17 mouse cellular contexts compared by ENCODE assay signal in genomic region chr5:142764306-142764705, GRCm38 (mm10). TPM values are rescaled to one million over a fixed set of nuclear protein-coding genes. Genes with fewer than 3 reads are reported as not detected.
DNase-seq lines count a peak whose midpoint lies in the region; ATAC-seq and TF ChIP-seq lines count a peak whose summit lies in the region.
"Had no signal": no experiment of that assay in that cellular context is flagged by ENCODE, and none has a peak within 500 bp of the region (broad histone marks: within the 10 kb centered on the region; RNA-seq: fewer than 3 reads in every experiment).

No protein-coding gene starts in this region.

- TF ChIP-seq CTCF in E14TG2a.4 (conservative IDR thresholded peaks at IDR 0.05; ENCODE audit: low read length) (no peak), ES-Bruce4 (IDR thresholded peaks at IDR 0.05; ENCODE audit: low read depth, low read length) (no peak)

- no peak overlapping the region for H3K27ac ChIP-seq in lung, embryonic 16.5 days (ENCODE audit: low read length)
- no peak overlapping the region for H3K27ac ChIP-seq in ES-Bruce4 (ENCODE audit: insufficient read depth, low read length)
- 0 out of 2 replicates have a peak overlapping the region, but pooled peaks have one; percentile 24 for H3K27ac ChIP-seq in forebrain, embryonic 14.5 days (ENCODE audit: low read depth, low read length)
- H3K27ac ChIP-seq: embryonic facial prominence, embryonic 12.5 days; liver, embryonic 15.5 days; neural tube, embryonic 13.5 days had no signal

- H3K4me3 ChIP-seq in lung, embryonic 16.5 days (ENCODE audit: low read length) = no peak overlapping the region
- H3K4me3 ChIP-seq in E14TG2a.4 (replicated peaks; ENCODE audit: low read length) = peak overlapping the region; percentile 75
- peak overlapping the region; percentile 19 for H3K4me3 ChIP-seq in ES-Bruce4 (ENCODE audit: low read depth, low read length)
- no peak overlapping the region for H3K4me3 ChIP-seq in forebrain, embryonic 14.5 days (ENCODE audit: low read depth, low read length)
- H3K4me3 ChIP-seq: embryonic facial prominence, embryonic 12.5 days; liver, embryonic 15.5 days; neural tube, embryonic 13.5 days had no signal

- TF ChIP-seq POLR2A in ES-Bruce4 (IDR thresholded peaks at IDR 0.05; ENCODE audit: insufficient read depth, low read length) = no peak

- H3K4me2 ChIP-seq in lung, embryonic 16.5 days (ENCODE audit: low read depth, low read length) = no peak overlapping the region
- no peak overlapping the region for H3K4me2 ChIP-seq in forebrain, embryonic 14.5 days (ENCODE audit: low read length)
- H3K4me2 ChIP-seq: embryonic facial prominence, embryonic 12.5 days; heart, embryonic 11.5 days; liver, embryonic 15.5 days; neural tube, embryonic 13.5 days had no signal

- no peak for DNase-seq in lung, adult 18-20 months
- no peak for DNase-seq in forebrain, embryonic 14.5 days (ENCODE audit: low spot score)
- DNase-seq in adrenal gland, adult 2 months = no peak
- no peak for DNase-seq in gastrocnemius, postnatal 14 days
- DNase-seq: cerebellum, postnatal 25 days; gastrocnemius, postnatal 25 days; kidney, adult 8-10 months; thymus, postnatal 36 days had no signal

- peaks cover 8% of the 10 kb centered on the region; the same call in 1 of the 2 replicates for H3K4me1 ChIP-seq in lung, embryonic 16.5 days (replicated peaks; ENCODE audit: control insufficient read depth, insufficient read depth, low read length)
- peaks cover 73% of the 10 kb centered on the region for H3K4me1 ChIP-seq in E14TG2a.4 (replicated peaks; ENCODE audit: low read depth, low read length)
- H3K4me1 ChIP-seq in ES-Bruce4 (ENCODE audit: control insufficient read depth, insufficient read depth, low read length) = peaks cover 3% of the 10 kb centered on the region
- peaks cover 12% of the 10 kb centered on the region for H3K4me1 ChIP-seq in forebrain, embryonic 14.5 days (ENCODE audit: control insufficient read depth, insufficient read depth, low read length)
- H3K4me1 ChIP-seq: liver, embryonic 15.5 days had no signal

- peak; percentile 5; the same call in 1 of the 2 replicates for ATAC-seq in lung, embryonic 16.5 days (ENCODE audit: low read depth)
- ATAC-seq in forebrain, embryonic 14.5 days = no peak
- ATAC-seq in erythroblast, adult 5-6 weeks (replicated peaks; ENCODE audit: low FRiP score, poor library complexity, severe bottlenecking) = no peak
- ATAC-seq: CD4-positive, CD25-positive, alpha-beta regulatory T cell, adult 4 months had no signal

- no peaks in the 10 kb centered on the region for H3K27me3 ChIP-seq in lung, embryonic 16.5 days (ENCODE audit: control insufficient read depth, insufficient read depth, low read depth, low read length)
- H3K27me3 ChIP-seq in E14TG2a.4 (ENCODE audit: insufficient read depth, low read length) (no peaks in the 10 kb centered on the region), ES-Bruce4 (ENCODE audit: control insufficient read depth, insufficient read depth, low read length, poor library complexity, severe bottlenecking) (no peaks in the 10 kb centered on the region)
- no peaks in the 10 kb centered on the region for H3K27me3 ChIP-seq in forebrain, embryonic 14.5 days (replicated peaks; ENCODE audit: control insufficient read depth, insufficient read depth, low read length)
- H3K27me3 ChIP-seq: embryonic facial prominence, embryonic 12.5 days; liver, embryonic 15.5 days; neural tube, embryonic 13.5 days had no signal

- H3K36me3 ChIP-seq in lung, embryonic 16.5 days (ENCODE audit: control insufficient read depth, insufficient read depth, low read length) = peaks cover 51% of the 10 kb centered on the region
- peaks cover 66% of the 10 kb centered on the region for H3K36me3 ChIP-seq in E14TG2a.4 (ENCODE audit: insufficient read depth, low read length)
- H3K36me3 ChIP-seq in ES-Bruce4 (ENCODE audit: control insufficient read depth, insufficient read depth, low read length, poor library complexity, severe bottlenecking) = no peaks in the 10 kb centered on the region
- H3K36me3 ChIP-seq in forebrain, embryonic 14.5 days (ENCODE audit: control insufficient read depth, insufficient read depth, low read length) = peaks cover 93% of the 10 kb centered on the region

- TF ChIP-seq EP300 in ES-Bruce4 (IDR thresholded peaks at IDR 0.05; ENCODE audit: insufficient read depth, low read depth, low read length) = no peak

- H3K9ac ChIP-seq in lung, embryonic 16.5 days (ENCODE audit: low read length) = no peak overlapping the region
- H3K9ac ChIP-seq in ES-Bruce4 (ENCODE audit: low read depth, poor library complexity, severe bottlenecking) = no peak overlapping the region
- no peak overlapping the region for H3K9ac ChIP-seq in forebrain, embryonic 14.5 days (ENCODE audit: low read length)
- H3K9ac ChIP-seq: embryonic facial prominence, embryonic 12.5 days; liver, embryonic 15.5 days; neural tube, embryonic 13.5 days had no signal

- no peaks in the 10 kb centered on the region for H3K9me3 ChIP-seq in lung, embryonic 16.5 days (ENCODE audit: control insufficient read depth, low read length)
- H3K9me3 ChIP-seq in E14TG2a.4 (ENCODE audit: low read length) (no peaks in the 10 kb centered on the region), ES-Bruce4 (replicated peaks; ENCODE audit: control insufficient read depth, insufficient read depth, low read length, poor library complexity, severe bottlenecking) (no peaks in the 10 kb centered on the region)
- H3K9me3 ChIP-seq in forebrain, embryonic 14.5 days (replicated peaks; ENCODE audit: control insufficient read depth, low read length) = no peaks in the 10 kb centered on the region
- H3K9me3 ChIP-seq: embryonic facial prominence, embryonic 12.5 days; liver, embryonic 15.5 days; neural tube, embryonic 13.5 days had no signal

- 54% methylated on average over 11 of the region's 11 CpGs for WGBS in lung, embryonic 16.5 days
- 45% methylated on average over 11 of the region's 11 CpGs for WGBS in forebrain, embryonic 14.5 days

- intact Hi-C loops in gastrocnemius, postnatal 14 days (cut with DNase I; ENCODE audit: low total_unique reads) = no loop called here

RNA-seq across cellular contexts. Expression of gene Tnrc18, which starts 53.2 kb away (rescaled TPM):
- 17.3 and 18.2 TPM in 2 replicates for polyA plus RNA-seq in lung, embryonic 16.5 days (2015; fragmentation: Nextera tagmentation; extraction: Ambion mirVana)
- 13.9 and 20.2 TPM in 2 replicates for polyA plus RNA-seq in ES-Bruce4 (2011; ENCODE audit: insufficient read depth, insufficient read length, low read depth, missing spikeins)
- polyA plus RNA-seq in forebrain, embryonic 14.5 days (2014; fragmentation: Nextera tagmentation; extraction: Ambion mirVana) = 27.5 and 36.6 TPM in 2 replicates
- 10 to 100 TPM; 58.6 to 72.1 TPM for total RNA-seq in adrenal gland, adult 2 months (2021)
- 91.5 and 110 TPM in 2 replicates for polyA plus RNA-seq in adrenal gland, adult 2 months (2012; rRNA removed)
- 10 to 100 TPM; 36.2 to 37.1 TPM for total RNA-seq in gastrocnemius, postnatal 14 days (2021)
- total RNA-seq in erythroblast, adult 5-6 weeks (2015; ENCODE audit: low replicate concordance) = 5.4 and 7.9 TPM in 2 replicates
- total RNA-seq in erythroblast, adult 5-6 weeks (2017; ENCODE audit: low replicate concordance) = 5.0 and 6.0 TPM in 2 replicates

Comparison
In these comparisons a context has a peak if more than half of its experiments do, and no peak if none do; other contexts are left out.
1. H3K4me3 ChIP-seq: peak in E14TG2a.4 (single experiment) and ES-Bruce4 (single experiment); none in lung, embryonic 16.5 days (single experiment) and forebrain, embryonic 14.5 days (single experiment).